Mouse (Mus musculus): ENCODE results near the gene Hist1h4j. TPM values are rescaled to one million over a fixed set of nuclear protein-coding genes. Genes with fewer than 3 reads are reported as not detected.

The Hist1h4j gene
- total and polyA plus RNA-seq, 3 experiments = 2.7 to 947 TPM; not detected in 1

DNA sequence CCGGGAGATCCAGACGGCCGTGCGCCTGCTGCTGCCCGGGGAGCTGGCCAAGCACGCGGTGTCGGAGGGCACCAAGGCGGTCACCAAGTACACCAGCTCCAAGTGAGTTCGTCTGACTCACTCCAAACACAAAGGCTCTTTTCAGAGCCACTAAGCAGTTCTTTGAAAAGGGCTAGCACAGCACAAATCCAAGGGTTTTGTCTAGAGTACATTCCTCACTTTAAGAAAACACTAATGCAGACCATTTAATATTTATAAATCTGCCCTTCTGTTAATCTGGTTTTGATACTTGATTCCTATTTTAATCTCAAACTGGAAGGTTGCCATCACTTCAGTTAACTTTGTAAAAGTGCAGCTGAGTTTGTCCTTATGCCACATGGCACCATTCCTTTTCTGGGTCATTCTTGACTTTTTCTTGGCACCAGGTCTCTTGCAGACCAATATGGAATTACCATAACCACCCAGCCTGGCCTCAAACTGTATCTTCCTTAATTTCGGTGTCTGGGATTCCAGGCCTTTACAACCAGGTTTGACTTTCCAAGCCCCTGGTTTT is 12.4 kb upstream of the Hist1h4j start:
- no peak overlapping the region for H3K4me3 ChIP-seq (ENCODE audit: control insufficient read depth in 1 of 2, insufficient read depth in 1 of 2, low read depth in 2 of 2, low read length in 2 of 2)
- TF ChIP-seq POLR2A (IDR thresholded peaks at IDR 0.05; ENCODE audit: control insufficient read depth in 1 of 2, insufficient read depth in 1 of 2, low read depth in 1 of 2, low read length in 2 of 2, poor library complexity in 1 of 2) = peak; percentile 81 to 98; a peak in 3 of 4 replicates
- no peak for TF ChIP-seq MAZ (IDR thresholded peaks at IDR 0.05; ENCODE audit: low read depth, low read length)
- no peak for TF ChIP-seq ZMIZ1 (IDR thresholded peaks at IDR 0.05; ENCODE audit: low read depth, low read length)
- TF ChIP-seq SIN3A (IDR thresholded peaks at IDR 0.05; ENCODE audit: low read length) = no peak
- TF ChIP-seq UBTF (IDR thresholded peaks at IDR 0.05; ENCODE audit: borderline replicate concordance, insufficient read depth, low read depth, low read length) = no peak
- TF ChIP-seq NELFE (IDR thresholded peaks at IDR 0.05; ENCODE audit: low read depth, low read length) = no peak
- no peak for TF ChIP-seq ZC3H11A (IDR thresholded peaks at IDR 0.05; ENCODE audit: low read depth, low read length)
- TF ChIP-seq POLR2AphosphoS5 (IDR thresholded peaks at IDR 0.05; ENCODE audit: borderline replicate concordance, low read depth, low read length) = peak; percentile 54; the same call in 1 of the 2 replicates
- no peak for TF ChIP-seq KAT2A (conservative IDR thresholded peaks at IDR 0.05; ENCODE audit: low read depth, low read length)
- no peak for TF ChIP-seq GATA1 (IDR thresholded peaks at IDR 0.05; ENCODE audit: low read depth, low read length)
- TF ChIP-seq CHD1 (IDR thresholded peaks at IDR 0.05; ENCODE audit: low read depth, low read length) = no peak
- no peak for TF ChIP-seq ETS1 (IDR thresholded peaks at IDR 0.05; ENCODE audit: low read depth, low read length)
- no peak for TF ChIP-seq CHD2 (IDR thresholded peaks at IDR 0.05; ENCODE audit: low read length)
- no peak for TF ChIP-seq ZNF384 (IDR thresholded peaks at IDR 0.05; ENCODE audit: low read depth, low read length)
- DNase-seq (ENCODE audit: low read depth, low spot score) = peak; percentile 84

DNA sequence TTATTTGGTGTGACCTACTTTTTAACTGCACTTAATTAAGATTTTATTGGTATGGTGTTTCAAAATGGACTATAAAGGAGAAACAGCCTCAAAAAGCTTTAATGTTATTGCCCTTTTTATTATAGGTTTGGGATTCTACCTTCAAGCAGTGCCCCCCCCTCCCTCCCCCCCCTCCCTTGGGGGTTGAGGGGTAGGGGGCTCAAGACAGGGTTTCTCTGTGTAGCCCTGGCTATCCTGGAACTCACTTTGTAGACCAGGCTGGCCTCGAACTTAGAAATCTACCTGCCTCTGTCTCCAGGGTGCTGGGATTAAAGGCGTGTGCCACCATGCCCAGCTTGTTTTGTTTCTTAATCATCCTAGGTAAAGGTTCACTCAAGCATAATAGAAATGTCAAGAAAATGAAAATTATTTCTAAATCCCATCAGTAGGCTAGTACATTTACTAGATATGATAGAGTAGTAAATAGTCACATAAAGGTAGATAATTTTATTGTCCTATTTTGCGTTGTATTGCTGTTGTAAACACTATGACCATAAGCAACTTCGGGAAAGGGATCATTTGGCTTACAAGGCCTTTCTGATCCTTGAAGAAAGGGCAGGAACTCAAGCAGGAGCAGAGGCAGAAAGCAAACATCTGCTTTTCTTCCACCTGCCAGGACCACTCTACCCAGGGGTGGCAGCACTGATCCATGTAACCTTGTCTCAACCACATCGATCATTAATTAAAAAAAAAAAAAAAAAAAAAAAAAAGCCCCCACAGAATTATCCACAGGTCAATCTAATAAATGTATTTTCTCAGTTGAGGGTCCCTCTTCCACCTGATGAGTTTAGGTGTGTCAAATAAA is 11.6 kb upstream of the Hist1h4j start:
- H3K27me3 ChIP-seq (ENCODE audit: control insufficient read depth in 1 of 2, insufficient read depth in 2 of 2, low read length in 2 of 2) = no peaks in the 10 kb centered on the region
- no peak overlapping the region for H3K4me3 ChIP-seq (ENCODE audit: control insufficient read depth in 1 of 2, insufficient read depth in 1 of 2, low read depth in 2 of 2, low read length in 2 of 2)
- no peaks in the 10 kb centered on the region for H3K9me3 ChIP-seq (replicated peaks; ENCODE audit: insufficient read depth, low read length)
- TF ChIP-seq TBP (IDR thresholded peaks at IDR 0.05; ENCODE audit: low read depth, low read length) = 0 out of 2 replicates have a peak, but pooled peaks have one; percentile 56
- peak in 1 of 3 experiments; percentile 31; a peak in 1 of 6 replicates for TF ChIP-seq CTCF (IDR thresholded peaks at IDR 0.05 in 2 of 3, conservative IDR thresholded peaks at IDR 0.05 in 1 of 3; ENCODE audit: control insufficient read depth in 1 of 3, insufficient read depth in 1 of 3, low read depth in 2 of 3, low read length in 3 of 3, poor library complexity in 1 of 3, severe bottlenecking in 1 of 3)
- no peak for TF ChIP-seq HCFC1 (IDR thresholded peaks at IDR 0.05; ENCODE audit: low read depth, low read length)
- TF ChIP-seq ETS1 (IDR thresholded peaks at IDR 0.05; ENCODE audit: low read depth, low read length) = no peak
- peak overlapping the region; percentile 53 for H3K9ac ChIP-seq (ENCODE audit: control insufficient read depth, low read depth, low read length, poor library complexity, severe bottlenecking)
- peak; percentile 59 for DNase-seq (ENCODE audit: low read depth, low spot score)
- no peak overlapping the region for H3K27ac ChIP-seq (ENCODE audit: control insufficient read depth, low read depth, low read length)
- peaks cover 0 to 18% of the 10 kb centered on the region in 2 experiments; a peak in 2 of 4 replicates for H3K36me3 ChIP-seq (ENCODE audit: control insufficient read depth in 1 of 2, insufficient read depth in 2 of 2, low read length in 2 of 2)
- peaks cover 2% of the 10 kb centered on the region; the same call in 1 of the 2 replicates for H3K79me2 ChIP-seq (ENCODE audit: control insufficient read depth, insufficient read depth, low read length, poor library complexity)
- H3K4me1 ChIP-seq (ENCODE audit: control insufficient read depth in 1 of 2, insufficient read depth in 2 of 2, low read length in 2 of 2) = peaks cover 0 to 7% of the 10 kb centered on the region in 2 experiments; a peak in 2 of 4 replicates

More for the DNA sequence above, 12.4 kb upstream of the Hist1h4j start:
- Histone ChIP-seq H3K9ac (ENCODE audit: control insufficient read depth, low read depth, low read length, poor library complexity, severe bottlenecking) (peak overlapping the region; percentile 53), H3K79me2 (ENCODE audit: control insufficient read depth, insufficient read depth, low read length, poor library complexity) (peaks cover 2% of the 10 kb centered on the region; the same call in 1 of the 2 replicates), H3K27me3 (ENCODE audit: control insufficient read depth in 1 of 2, insufficient read depth in 2 of 2, low read length in 2 of 2) (no peaks in the 10 kb centered on the region), H3K36me3 (ENCODE audit: control insufficient read depth in 1 of 2, insufficient read depth in 2 of 2, low read length in 2 of 2) (peaks cover 0 to 18% of the 10 kb centered on the region in 2 experiments; a peak in 2 of 4 replicates), H3K4me1 (ENCODE audit: control insufficient read depth in 1 of 2, insufficient read depth in 2 of 2, low read length in 2 of 2) (peaks cover 0 to 7% of the 10 kb centered on the region in 2 experiments; a peak in 2 of 4 replicates), H3K9me3 (replicated peaks; ENCODE audit: insufficient read depth, low read length) (no peaks in the 10 kb centered on the region), H3K27ac (ENCODE audit: control insufficient read depth, low read depth, low read length) (peak overlapping the region; percentile 47)
